Mouse (Mus musculus) hindlimb bud, embryonic 11.5 days (tissue): ENCODE measurements around the gene Tmem135.

Experiments used
- DNase-seq: peaks from one replicate; pipeline ENCODE4 v3.0.0-alpha.2; 2012; ENCODE audit warnings: low read depth, low spot score; ENCODE audit errors: extremely low spot score

Tmem135 gene

GRCm38 (mm10) chr7:89404081-89404733 is at the start of gene Tmem135, which contains the start of gene Fzd4:
Gene Tmem135 (minus strand): TSS chr7:89404222.
Gene Fzd4 (plus strand): TSS chr7:89404355.
- peak; percentile 75 for DNase-seq

DNA sequence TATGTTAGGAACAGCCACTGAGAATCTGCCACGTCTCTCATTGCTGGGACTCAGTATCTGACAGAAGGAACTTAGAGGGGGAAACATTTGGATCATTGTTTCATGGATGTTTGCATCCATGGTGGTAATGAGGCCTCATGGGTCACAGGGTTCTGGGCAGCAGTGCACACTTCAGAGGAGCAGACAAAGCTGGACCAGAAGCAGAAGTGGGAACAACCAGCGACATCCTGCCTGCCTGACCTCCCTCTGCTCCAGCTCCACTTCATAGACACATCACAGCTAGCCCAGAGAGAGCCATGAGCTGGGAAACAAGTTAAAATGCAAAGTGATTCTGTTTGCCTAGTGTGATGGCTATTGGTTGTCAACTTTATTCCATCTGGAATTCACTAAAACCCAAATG is 46.3 kb upstream of the Tmem135 start:
- DNase-seq: no peak

DNA sequence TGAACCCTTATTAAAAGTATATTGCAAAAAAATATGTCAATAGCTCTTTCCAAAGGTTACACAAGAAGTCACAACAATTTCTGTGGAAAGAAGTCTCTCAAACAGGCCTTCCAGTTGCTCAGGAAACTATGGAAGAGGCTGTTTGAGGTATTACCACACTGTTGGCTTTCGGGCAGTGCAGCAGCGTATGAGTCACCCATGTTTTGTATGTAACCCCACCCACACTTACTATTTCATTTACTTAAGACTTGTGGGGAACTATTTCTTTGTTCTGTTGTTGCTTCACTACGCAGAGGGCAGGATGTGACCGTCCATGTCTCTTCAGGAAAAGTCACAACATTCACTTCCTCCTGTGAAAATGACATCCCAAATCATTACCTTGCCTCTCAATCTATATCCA is 41.1 kb upstream of the Tmem135 start:
- DNase-seq: no peak

GRCm38 (mm10) chr7:89442242-89442641 is 38.2 kb upstream of the Tmem135 start:
- no peak for DNase-seq

- DNase-seq: no peak
Measured at GRCm38 (mm10) chr7:89441291-89441690, 37.3 kb upstream of the Tmem135 start.

DNA sequence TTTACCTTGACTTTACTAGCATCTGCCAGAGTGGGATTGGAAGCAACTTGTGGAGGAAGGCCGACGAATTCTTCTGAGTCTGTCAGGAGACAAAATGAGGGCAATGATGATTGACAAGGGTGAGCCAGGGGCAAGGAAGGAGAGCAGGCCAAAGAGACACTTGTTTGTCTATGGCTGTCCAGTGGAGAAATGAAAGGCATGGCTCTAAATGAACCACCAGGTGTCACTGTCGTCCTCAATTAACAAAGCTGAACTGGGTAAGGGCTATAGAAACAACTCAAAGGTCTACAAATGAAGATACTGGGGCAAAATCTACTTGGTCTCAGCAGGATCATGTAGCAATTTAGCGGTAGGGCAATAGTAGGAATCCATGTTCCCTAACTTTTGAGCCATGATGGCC is 33.6 kb upstream of the Tmem135 start:
- DNase-seq: no peak

DNA sequence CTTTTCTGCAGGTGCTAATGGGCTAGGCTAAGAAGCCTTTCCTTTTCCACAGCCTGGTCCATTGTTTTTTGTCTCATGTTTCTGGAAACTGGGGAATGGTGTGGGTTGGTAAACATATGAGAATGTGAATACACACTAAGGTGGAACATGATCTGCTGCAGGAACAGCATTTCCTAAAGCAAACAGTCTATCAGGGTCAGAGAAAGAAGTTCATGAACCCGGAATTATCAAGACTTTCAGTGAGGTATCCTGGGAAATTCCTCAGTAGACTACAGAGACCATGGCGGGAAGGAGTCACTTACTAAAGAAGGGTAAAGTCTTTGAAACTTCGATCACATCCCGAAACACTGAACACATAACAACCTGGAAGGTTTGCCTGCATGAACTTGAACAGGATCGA is 32.4 kb upstream of the Tmem135 start:
- DNase-seq: no peak

DNA sequence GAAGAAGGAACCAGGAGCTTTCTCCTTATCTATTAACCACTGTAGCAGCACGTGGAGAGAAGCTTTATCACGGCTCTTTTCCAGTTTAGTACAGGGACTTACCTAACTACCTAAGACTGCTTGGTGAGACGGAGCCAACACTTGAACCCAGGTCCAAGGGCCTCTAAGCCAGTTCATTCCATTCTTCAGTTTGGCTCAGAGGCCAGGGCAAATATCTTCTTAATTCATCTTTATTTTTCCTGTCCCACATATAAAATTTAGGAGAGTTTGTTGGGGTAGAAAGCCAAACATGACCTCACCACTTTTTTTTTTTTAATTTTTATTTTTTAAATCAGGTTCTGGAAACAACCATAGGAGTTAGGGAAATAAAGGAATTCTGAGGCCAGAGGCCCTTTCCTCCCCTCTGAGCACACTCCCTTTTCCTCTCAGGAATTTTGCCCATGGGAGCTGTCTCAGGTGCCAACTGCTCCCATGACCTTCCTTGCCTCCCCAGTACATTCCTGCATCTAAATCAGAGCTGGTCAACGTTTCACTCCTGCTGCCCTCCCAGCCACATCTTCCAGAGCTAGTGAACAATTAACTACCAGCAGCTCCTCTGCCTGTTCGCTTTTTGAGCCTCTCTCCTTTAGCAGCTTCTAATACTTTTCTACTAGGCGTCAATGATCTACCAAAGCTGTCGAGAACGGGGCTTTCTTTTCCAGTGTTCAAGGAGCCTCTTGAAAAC is 30.0 kb upstream of the Tmem135 start:
- DNase-seq: no peak

- no peak for DNase-seq
Measured at GRCm38 (mm10) chr7:89433193-89433892, 29.3 kb upstream of the Tmem135 start.

GRCm38 (mm10) chr7:89431185-89431584 is 27.2 kb upstream of the Tmem135 start:
- no peak for DNase-seq

DNA sequence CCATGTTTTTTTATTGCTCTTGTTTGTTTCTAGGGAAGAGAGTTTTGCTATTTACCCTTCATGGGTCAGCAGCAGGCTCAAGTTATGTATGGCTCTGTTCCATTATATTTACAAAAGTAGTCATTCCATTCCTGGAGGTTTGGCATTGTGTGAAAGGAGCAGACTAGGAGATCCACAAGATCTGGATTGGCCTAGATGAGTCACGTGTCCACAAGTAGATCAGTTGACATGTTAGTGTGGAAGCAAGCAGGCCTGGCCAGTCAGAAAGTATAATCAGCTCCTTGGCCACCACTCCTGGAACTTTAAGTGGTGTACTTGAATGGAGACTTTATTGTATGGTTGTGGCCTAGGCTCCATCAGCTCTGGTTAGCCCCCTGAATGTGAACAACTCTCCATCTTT is 25.3 kb upstream of the Tmem135 start:
- no peak for DNase-seq

- DNase-seq: no peak
Measured at GRCm38 (mm10) chr7:89428804-89429203, 24.8 kb upstream of the Tmem135 start.

GRCm38 (mm10) chr7:89427101-89427500 is 23.1 kb upstream of the Tmem135 start:
- DNase-seq: no peak

- no peak for DNase-seq
Measured at GRCm38 (mm10) chr7:89425803-89426725, 22.0 kb upstream of the Tmem135 start.

GRCm38 (mm10) chr7:89424659-89425058 is 20.6 kb upstream of the Tmem135 start:
- no peak for DNase-seq

DNA sequence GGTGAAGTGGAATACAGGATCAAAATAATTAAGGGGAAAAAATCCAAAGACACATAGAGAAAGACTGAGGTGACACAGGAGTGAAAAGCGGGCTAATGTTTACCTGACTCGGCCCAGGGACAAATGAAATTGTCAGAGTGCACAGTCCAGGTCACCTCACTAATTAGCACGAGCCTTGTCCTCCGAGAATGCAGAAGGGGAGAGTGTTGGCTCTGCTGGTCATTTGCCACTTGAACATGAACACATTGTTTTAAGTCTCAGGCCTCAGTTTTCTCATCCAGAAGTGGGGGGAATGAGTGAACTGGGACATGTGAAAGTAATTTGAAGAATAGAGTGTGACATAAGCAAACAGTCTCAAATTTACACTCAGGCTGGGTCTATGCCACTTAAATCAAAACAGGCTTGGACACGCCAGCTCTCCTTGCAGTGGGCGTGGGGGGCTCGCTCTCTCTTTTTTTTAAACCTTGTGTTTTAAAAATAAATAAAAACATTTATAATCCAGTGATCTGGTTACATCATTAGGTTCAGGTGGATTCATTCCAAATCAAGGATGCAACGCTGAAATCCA is 19.8 kb upstream of the Tmem135 start:
- DNase-seq: no peak

DNA sequence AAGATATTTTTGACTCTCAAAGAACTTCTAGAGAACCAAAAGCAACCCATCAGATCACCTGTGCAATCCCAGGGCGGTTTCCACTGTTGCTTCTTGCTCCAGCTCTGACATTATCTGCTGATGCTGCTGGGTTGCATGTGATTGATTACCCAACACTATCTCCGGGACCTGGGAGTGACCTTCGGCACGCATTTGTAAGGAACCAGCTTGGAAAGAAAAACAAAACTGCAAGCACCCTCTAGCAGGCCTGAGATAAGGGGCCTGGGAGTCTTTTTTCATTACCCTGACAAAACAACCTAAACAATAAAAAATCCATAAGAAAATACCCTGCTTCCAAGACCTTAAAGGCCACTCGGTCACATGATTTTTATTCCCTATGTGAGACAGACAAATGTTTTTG is 19.2 kb upstream of the Tmem135 start:
- no peak for DNase-seq

GRCm38 (mm10) chr7:89422650-89423049 is 18.6 kb upstream of the Tmem135 start:
- DNase-seq: no peak

GRCm38 (mm10) chr7:89421294-89421693 is 17.3 kb upstream of the Tmem135 start:
- no peak for DNase-seq

- DNase-seq: no peak
Measured at GRCm38 (mm10) chr7:89418917-89419679, 15.1 kb upstream of the Tmem135 start.
